Comparison of ENCODE assay signal across 13 mouse cellular contexts in the genomic region with DNA sequence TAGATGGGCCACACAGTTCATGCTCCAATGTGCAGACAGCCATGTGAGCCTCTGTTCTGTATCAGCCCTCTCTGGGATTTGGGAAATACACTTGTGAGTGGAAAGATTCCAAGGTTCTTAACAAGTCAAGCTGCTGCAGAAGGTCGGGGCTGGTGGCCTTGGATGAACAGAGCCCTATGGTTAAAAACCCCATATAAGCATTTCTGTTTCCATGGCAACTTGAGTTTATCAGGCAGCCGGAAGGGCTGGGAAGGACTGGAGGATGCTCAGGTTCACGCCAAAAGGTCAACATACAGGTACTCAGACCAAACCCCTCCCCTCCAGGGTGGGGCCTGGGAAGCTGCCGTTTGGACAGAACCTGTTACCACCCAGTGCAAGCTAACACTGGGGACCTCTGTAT. TPM values are rescaled to one million over a fixed set of nuclear protein-coding genes. Genes with fewer than 3 reads are reported as not detected.
DNase-seq lines count a peak whose midpoint lies in the region; ATAC-seq lines count a peak whose summit lies in the region.
"Had no signal": no experiment of that assay in that cellular context is flagged by ENCODE, and none has a peak within 500 bp of the region (broad histone marks: within the 10 kb centered on the region; RNA-seq: fewer than 3 reads in every experiment).

No protein-coding gene starts in this region.

- H3K27ac ChIP-seq in kidney, embryonic 15.5 days: 0 out of 2 replicates have a peak overlapping the region, but pooled peaks have one; percentile 15
- peak overlapping the region; percentile 34; the same call in 1 of the 2 replicates for H3K27ac ChIP-seq in liver, embryonic 13.5 days
- H3K27ac ChIP-seq: neural tube, embryonic 13.5 days had no signal

- H3K4me1 ChIP-seq in kidney, embryonic 15.5 days: peaks cover 13% of the 10 kb centered on the region
- peaks cover 5% of the 10 kb centered on the region; the same call in 1 of the 2 replicates for H3K4me1 ChIP-seq in liver, embryonic 13.5 days (replicated peaks)
- H3K4me1 ChIP-seq: neural tube, embryonic 13.5 days had no signal

- 48% methylated on average over 4 of the region's 4 CpGs for WGBS in kidney, embryonic 15.5 days
- 39% methylated on average over 4 of the region's 4 CpGs for WGBS in liver, embryonic 13.5 days (ENCODE audit: insufficient replicate concordance)

- H3K9me3 ChIP-seq in kidney, embryonic 15.5 days (replicated peaks): no peaks in the 10 kb centered on the region
- H3K9me3 ChIP-seq in liver, embryonic 13.5 days (replicated peaks): no peaks in the 10 kb centered on the region
- H3K9me3 ChIP-seq: megakaryocyte, embryonic 14.5 days; neural tube, embryonic 13.5 days had no signal

- H3K4me3 ChIP-seq in kidney, embryonic 15.5 days (replicated peaks): no peak overlapping the region
- no peak overlapping the region for H3K4me3 ChIP-seq in liver, embryonic 13.5 days (replicated peaks)
- H3K4me3 ChIP-seq: megakaryocyte, embryonic 14.5 days; neural tube, embryonic 13.5 days had no signal

- H3K36me3 ChIP-seq in kidney, embryonic 15.5 days: no peaks in the 10 kb centered on the region
- no peaks in the 10 kb centered on the region for H3K36me3 ChIP-seq in liver, embryonic 13.5 days
- H3K36me3 ChIP-seq: neural tube, embryonic 13.5 days had no signal

- ATAC-seq in kidney, embryonic 15.5 days (replicated peaks; ENCODE audit: low FRiP score): no peak
- ATAC-seq in liver, embryonic 13.5 days (ENCODE audit: low read depth): no peak

- H3K9ac ChIP-seq in kidney, embryonic 15.5 days: no peak overlapping the region
- no peak overlapping the region for H3K9ac ChIP-seq in liver, embryonic 13.5 days
- H3K9ac ChIP-seq: neural tube, embryonic 13.5 days had no signal

- H3K4me2 ChIP-seq in kidney, embryonic 15.5 days: no peak overlapping the region
- H3K4me2 ChIP-seq in liver, embryonic 13.5 days: no peak overlapping the region
- H3K4me2 ChIP-seq: neural tube, embryonic 13.5 days had no signal

- no peaks in the 10 kb centered on the region for H3K27me3 ChIP-seq in kidney, embryonic 15.5 days
- H3K27me3 ChIP-seq in liver, embryonic 13.5 days: 0 out of 2 replicates have a peak, but pooled peaks cover 7% of the 10 kb centered on the region

- peak; percentile 46 to 52 for DNase-seq in heart, adult 18-20 months
- DNase-seq in heart, postnatal 4 days: no peak
- no peak for DNase-seq in kidney, postnatal 10 days
- DNase-seq in lung, postnatal 10 days: peak; percentile 24
- no peak for DNase-seq in lung, postnatal 14 days
- no peak for DNase-seq in liver, embryonic 13.5 days
- DNase-seq in left cerebral cortex, postnatal 4 days: no peak
- DNase-seq: cerebellum, postnatal 14 days; retina, postnatal 1 day; thymus, postnatal 4 days had no signal

- intact Hi-C loops in left cerebral cortex, postnatal 4 days (cut with DNase I): no loop called here

RNA-seq across cellular contexts. Expression of gene Neurl1b, which starts 49.4 kb away (rescaled TPM):
- total RNA-seq in heart, adult 18-20 months (2021): 1 to 10 TPM; 5.6 to 5.9 TPM
- 10 to 100 TPM; 81.4 to 87.9 TPM for total RNA-seq in heart, postnatal 4 days (2021)
- 1.3 and 1.7 TPM in 2 replicates for polyA plus RNA-seq in kidney, embryonic 15.5 days (2015; fragmentation: Nextera tagmentation; extraction: Ambion mirVana)
- polyA plus RNA-seq in liver, embryonic 13.5 days (2015; fragmentation: Nextera tagmentation; extraction: Ambion mirVana): 0.03 and 0.06 TPM in 2 replicates
- 10 to 100 TPM; 85.3 to 88.4 TPM for total RNA-seq in left cerebral cortex, postnatal 4 days (2021)

Comparison
In these comparisons a context has a peak if more than half of its experiments do, and no peak if none do; other contexts are left out.
1. DNase-seq: peak in heart, adult 18-20 months (2 of 2) and lung, postnatal 10 days (single experiment); none in heart, postnatal 4 days (single experiment), kidney, postnatal 10 days (single experiment), lung, postnatal 14 days (single experiment), liver, embryonic 13.5 days (single experiment) and left cerebral cortex, postnatal 4 days (single experiment).
2. RNA of gene Neurl1b, which starts 49.4 kb away (total RNA-seq): 85.3 to 88.4 TPM in left cerebral cortex, postnatal 4 days and 81.4 to 87.9 TPM in heart, postnatal 4 days; 5.6 to 5.9 TPM in heart, adult 18-20 months; every median in the first group is over 10 times any median in the second.